Mouse (Mus musculus) thymus, adult 2 months (tissue): ENCODE data around the gene Umps.

Experiments used
- CTCF ChIP-seq: fragments of 200-500 bp; IDR thresholded peaks from 2 replicates; pipeline ENCODE4 v1.5.1; 2012; ENCODE audit warnings: mild to moderate bottlenecking, control low read depth, low read length, moderate library complexity, borderline replicate concordance; ENCODE audit not compliant: control insufficient read depth, poor library complexity, insufficient read depth; ENCODE audit errors: extremely low read depth
- POLR2A ChIP-seq: fragments of 200-500 bp; IDR thresholded peaks from 2 replicates; pipeline ENCODE4 v1.6.1; 2012; ENCODE audit warnings: mild to moderate bottlenecking, low read length, control low read depth, moderate library complexity; ENCODE audit not compliant: control insufficient read depth, poor library complexity, insufficient read depth; ENCODE audit errors: extremely low read depth

GRCm38 (mm10) chr16:33923001-33923316 is 43.9 kb downstream of the Umps start:
- TF ChIP-seq CTCF (no peak), POLR2A (no peak)
